Mouse (Mus musculus) megakaryocyte, embryonic 14.5 days (primary cell): ENCODE results near the gene Mmd. TPM values are rescaled to one million over a fixed set of nuclear protein-coding genes. Genes with fewer than 3 reads are reported as not detected.

ENCODE experiments used
- H3K27me3 ChIP-seq: replicated peaks from 2 replicates; pipeline ENCODE3; 2012; ENCODE audit warnings: inconsistent platforms
- H3K36me3 ChIP-seq: replicated peaks from 2 replicates; pipeline ENCODE3; 2012; ENCODE audit warnings: low read length, inconsistent platforms, mixed read lengths
- H3K4me1 ChIP-seq: 2 replicates; pipeline ENCODE4 v1.6.1; 2012; ENCODE audit warnings: inconsistent platforms
- H3K4me3 ChIP-seq: replicated peaks from 2 replicates; pipeline ENCODE3; 2012; ENCODE audit warnings: moderate library complexity, mild to moderate bottlenecking, inconsistent platforms
- H3K9me3 ChIP-seq: 2 replicates; pipeline ENCODE4 v1.6.1; 2012; ENCODE audit warnings: inconsistent platforms
- FLI1 ChIP-seq: IDR thresholded peaks from 2 replicates; pipeline ENCODE4 v1.6.1; 2012; ENCODE audit warnings: low read length, inconsistent platforms, mixed read lengths
- GATA1 ChIP-seq: IDR thresholded peaks from 3 replicates; pipeline ENCODE4 v1.6.1; 2012; ENCODE audit warnings: mixed read lengths, low read length, inconsistent platforms, borderline replicate concordance
- polyA plus RNA-seq: library from polyadenylated mRNA; stranded (reverse); fragments of >175 nt; gene quantifications from 2 replicates; pipeline ENCODE4 v1.2.3, GENCODE M21; 2012; ENCODE audit warnings: low replicate concordance; ENCODE audit not compliant: insufficient read depth

Mmd gene
- polyA plus RNA-seq, 1 experiment, result 20.3 TPM

GRCm38 (mm10) chr11:90259826-90260225 lies 10.6 kb downstream of the Mmd start:
- H3K9me3 ChIP-seq, result peaks cover 3% of the 10 kb centered on the region; the same call in 1 of the 2 replicates
- H3K36me3 ChIP-seq, result peaks cover 93% of the 10 kb centered on the region
- peaks cover 67% of the 10 kb centered on the region for H3K4me1 ChIP-seq
- no peak for TF ChIP-seq GATA1
- no peak for TF ChIP-seq FLI1
- H3K27me3 ChIP-seq, result no peaks in the 10 kb centered on the region
- H3K4me3 ChIP-seq, result no peak overlapping the region

GRCm38 (mm10) chr11:90264180-90264579 lies 14.9 kb downstream of the Mmd start:
- peaks cover 42% of the 10 kb centered on the region for H3K4me1 ChIP-seq

GRCm38 (mm10) chr11:90265581-90265980 lies 16.3 kb downstream of the Mmd start:
- TF ChIP-seq FLI1 (no peak), GATA1 (no peak)
- no peak overlapping the region for H3K4me3 ChIP-seq
- no peaks in the 10 kb centered on the region for H3K27me3 ChIP-seq
- H3K9me3 ChIP-seq, result peaks cover 3% of the 10 kb centered on the region; the same call in 1 of the 2 replicates
- H3K4me1 ChIP-seq, result peaks cover 47% of the 10 kb centered on the region
- peaks cover 100% of the 10 kb centered on the region for H3K36me3 ChIP-seq

More at GRCm38 (mm10) chr11:90264180-90264579, 14.9 kb downstream of the Mmd start:
- peaks cover 3% of the 10 kb centered on the region; the same call in 1 of the 2 replicates for H3K9me3 ChIP-seq
- no peak for TF ChIP-seq FLI1
- no peak for TF ChIP-seq GATA1
- H3K27me3 ChIP-seq, result no peaks in the 10 kb centered on the region
- H3K4me3 ChIP-seq, result no peak overlapping the region
- H3K36me3 ChIP-seq, result peaks cover 100% of the 10 kb centered on the region

- H3K27me3 ChIP-seq, result no peaks in the 10 kb centered on the region
- H3K4me1 ChIP-seq, result peaks cover 50% of the 10 kb centered on the region
- TF ChIP-seq GATA1 (no peak), FLI1 (no peak)
- peaks cover 100% of the 10 kb centered on the region for H3K36me3 ChIP-seq
- H3K9me3 ChIP-seq, result no peaks in the 10 kb centered on the region
- H3K4me3 ChIP-seq, result no peak overlapping the region
Measured at GRCm38 (mm10) chr11:90268934-90269333, 19.7 kb downstream of the Mmd start.

- TF ChIP-seq FLI1, result no peak
- no peak overlapping the region for H3K4me3 ChIP-seq
- peaks cover 100% of the 10 kb centered on the region for H3K36me3 ChIP-seq
- H3K9me3 ChIP-seq, result no peaks in the 10 kb centered on the region
- H3K27me3 ChIP-seq, result no peaks in the 10 kb centered on the region
- peaks cover 50% of the 10 kb centered on the region for H3K4me1 ChIP-seq
Measured at GRCm38 (mm10) chr11:90269398-90270123, 20.3 kb downstream of the Mmd start.

- H3K27me3 ChIP-seq, result no peaks in the 10 kb centered on the region
- H3K4me3 ChIP-seq, result no peak overlapping the region
- H3K36me3 ChIP-seq, result peaks cover 99% of the 10 kb centered on the region
- no peaks in the 10 kb centered on the region for H3K9me3 ChIP-seq
- TF ChIP-seq FLI1, result no peak
- TF ChIP-seq GATA1, result no peak
- peaks cover 49% of the 10 kb centered on the region for H3K4me1 ChIP-seq
Measured at GRCm38 (mm10) chr11:90270132-90270877, 21.0 kb downstream of the Mmd start.

GRCm38 (mm10) chr11:90274187-90274586 lies 24.9 kb downstream of the Mmd start:
- Histone ChIP-seq H3K9me3 (no peaks in the 10 kb centered on the region), H3K4me1 (peaks cover 32% of the 10 kb centered on the region), H3K27me3 (no peaks in the 10 kb centered on the region), H3K36me3 (peaks cover 95% of the 10 kb centered on the region), H3K4me3 (no peak overlapping the region)
- no peak for TF ChIP-seq FLI1
- TF ChIP-seq GATA1, result no peak

- H3K27me3 ChIP-seq, result no peaks in the 10 kb centered on the region
- H3K36me3 ChIP-seq, result peaks cover 84% of the 10 kb centered on the region
- no peaks in the 10 kb centered on the region for H3K9me3 ChIP-seq
- TF ChIP-seq GATA1 (no peak), FLI1 (no peak)
- H3K4me1 ChIP-seq, result peaks cover 18% of the 10 kb centered on the region
- no peak overlapping the region for H3K4me3 ChIP-seq
Measured at GRCm38 (mm10) chr11:90275663-90276062, 26.4 kb downstream of the Mmd start.

- Histone ChIP-seq H3K4me3 (no peak overlapping the region), H3K9me3 (no peaks in the 10 kb centered on the region), H3K27me3 (no peaks in the 10 kb centered on the region), H3K36me3 (peaks cover 84% of the 10 kb centered on the region), H3K4me1 (peaks cover 17% of the 10 kb centered on the region; the same call in 1 of the 2 replicates)
- no peak for TF ChIP-seq FLI1
- no peak for TF ChIP-seq GATA1
Measured at GRCm38 (mm10) chr11:90276150-90276549, 26.9 kb downstream of the Mmd start.

GRCm38 (mm10) chr11:90276561-90276960 lies 27.3 kb downstream of the Mmd start:
- no peaks in the 10 kb centered on the region for H3K9me3 ChIP-seq
- no peak for TF ChIP-seq GATA1
- TF ChIP-seq FLI1, result no peak
- H3K4me1 ChIP-seq, result peaks cover 17% of the 10 kb centered on the region; the same call in 1 of the 2 replicates
- H3K36me3 ChIP-seq, result peaks cover 83% of the 10 kb centered on the region
- H3K27me3 ChIP-seq, result no peaks in the 10 kb centered on the region
- H3K4me3 ChIP-seq, result no peak overlapping the region
